ENCODE assay signal across 8 mouse cellular contexts in the genomic region with DNA sequence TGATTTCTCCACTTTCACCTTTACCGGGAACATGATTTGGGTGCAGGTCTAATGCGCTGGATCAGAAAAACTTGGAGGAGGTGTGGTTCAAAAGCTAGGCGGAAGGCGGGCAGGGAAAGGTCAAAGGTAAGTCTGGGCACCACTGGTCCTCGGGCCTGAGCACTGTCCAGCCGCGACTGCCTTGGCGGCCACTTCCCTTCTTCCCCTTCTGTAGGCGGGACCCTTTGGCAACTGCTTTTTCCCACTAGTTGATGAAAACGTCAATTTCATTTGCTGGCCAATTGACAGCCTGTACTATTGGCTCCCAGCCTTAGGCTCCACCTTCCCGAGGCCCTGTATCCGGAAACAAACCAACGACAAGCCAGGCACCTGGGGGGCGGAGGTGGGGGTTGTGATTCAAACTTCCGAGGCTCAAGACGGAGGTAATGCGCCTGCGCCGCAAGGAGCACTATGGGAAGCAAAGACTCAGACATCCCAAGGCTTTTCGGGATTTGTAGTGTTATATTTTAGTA. TPM values are rescaled to one million over a fixed set of nuclear protein-coding genes. Genes with fewer than 3 reads are reported as not detected.
A peak's percentile ranks its signal among the peaks of the same experiment; 100 is the strongest.
DNase-seq lines count a peak whose midpoint lies in the region; ATAC-seq lines count a peak whose summit lies in the region.

A gene (minus strand): TSS at position 396 of the 512 bp plus-strand sequence.

- H3K4me2 ChIP-seq in hindbrain, embryonic 14.5 days (replicated peaks), result peak within 1 kb of the TSS; percentile 99

- H3K27me3 ChIP-seq in hindbrain, embryonic 14.5 days (ENCODE audit: control insufficient read depth, insufficient read depth, low read length), result no peaks in the 10 kb centered on the region

- H3K36me3 ChIP-seq in hindbrain, embryonic 14.5 days (replicated peaks; ENCODE audit: control insufficient read depth, insufficient read depth), result peaks cover 28% of the 10 kb centered on the region

- under 1% methylated on average over 20 of the region's 20 CpGs for WGBS in hindbrain, embryonic 14.5 days

- peak; percentile 99 for DNase-seq in R1 (ENCODE audit: low read depth, low spot score)
- peak; percentile 98 to 99 for DNase-seq in cerebellum, postnatal 25 days
- DNase-seq in frontal cortex, postnatal 25 days (ENCODE audit: low spot score in 2 of 2), result peak; percentile 88 to 96
- DNase-seq in hindbrain, embryonic 14.5 days (ENCODE audit: low spot score), result peak; percentile 96
- DNase-seq in layer of hippocampus, postnatal 36 days, result peak; percentile 97 to 99
- peak; percentile 100 for DNase-seq in lung, postnatal 36 days
- DNase-seq in retina, postnatal 1 day, result peak; percentile 99
- DNase-seq in urinary bladder, adult 18-20 months (ENCODE audit: low spot score in 2 of 2), result peak; percentile 85 to 97

- H3K4me1 ChIP-seq in hindbrain, embryonic 14.5 days (replicated peaks; ENCODE audit: control insufficient read depth, insufficient read depth, low read length), result peaks cover 27% of the 10 kb centered on the region

- no peaks in the 10 kb centered on the region for H3K9me3 ChIP-seq in hindbrain, embryonic 14.5 days (ENCODE audit: control insufficient read depth, low read length)

- peak within 1 kb of the TSS; percentile 82 for H3K9ac ChIP-seq in hindbrain, embryonic 14.5 days

- ATAC-seq in hindbrain, embryonic 14.5 days (ENCODE audit: low FRiP score), result peak; percentile 91

- peak within 1 kb of the TSS; percentile 65 for H3K27ac ChIP-seq in hindbrain, embryonic 14.5 days

- H3K4me3 ChIP-seq in hindbrain, embryonic 14.5 days (replicated peaks; ENCODE audit: low read length), result peak within 1 kb of the TSS; percentile 62

RNA-seq across cellular contexts. Expression of the gene that starts here (rescaled TPM):
- 49.2 and 49.4 TPM in 2 replicates for polyA plus RNA-seq in hindbrain, embryonic 14.5 days (2014; fragmentation: Nextera tagmentation; extraction: Ambion mirVana)
- 10 to 100 TPM; 46.4 to 50.1 TPM for total RNA-seq in layer of hippocampus, postnatal 36 days (2021)

Comparison
In these comparisons a context has a peak if more than half of its experiments do, and no peak if none do; other contexts are left out.
1. Peak in every context shown above with its lines: DNase-seq, ATAC-seq, H3K4me3 ChIP-seq and H3K27ac ChIP-seq.